Mouse (Mus musculus): Measurements from ENCODE around the gene Slbp.

Slbp gene

GRCm38 (mm10) chr5:33651921-33652782 lies at the start of gene Slbp:
Gene Slbp (minus strand): TSS chr5:33652574.
- DNase-seq (ENCODE audit: low read depth, low spot score), result peak; percentile 88

GRCm38 (mm10) chr5:33701832-33702231 lies 49.5 kb upstream of the Slbp start:
- DNase-seq (ENCODE audit: low read depth, low spot score), result no peak

- DNase-seq (ENCODE audit: low read depth, low spot score), result no peak
These were observed 47.6 kb upstream of the Slbp start for GRCm38 (mm10) chr5:33700010-33700409.

- DNase-seq (ENCODE audit: low read depth, low spot score), result no peak
These were observed 46.3 kb upstream of the Slbp start for GRCm38 (mm10) chr5:33698669-33699068.

GRCm38 (mm10) chr5:33697947-33698512 lies 45.7 kb upstream of the Slbp start:
- no peak for DNase-seq (ENCODE audit: low read depth, low spot score)

GRCm38 (mm10) chr5:33697534-33697933 lies 45.2 kb upstream of the Slbp start:
- no peak for DNase-seq (ENCODE audit: low read depth, low spot score)

GRCm38 (mm10) chr5:33696430-33696829 lies 44.1 kb upstream of the Slbp start:
- no peak for DNase-seq (ENCODE audit: low read depth, low spot score)

- DNase-seq (ENCODE audit: low read depth, low spot score), result no peak
These were observed 43.3 kb upstream of the Slbp start for GRCm38 (mm10) chr5:33695718-33696121.

- DNase-seq (ENCODE audit: low read depth, low spot score), result peak; percentile 67
These were observed 42.7 kb upstream of the Slbp start for GRCm38 (mm10) chr5:33694848-33695717.

- DNase-seq (ENCODE audit: low read depth, low spot score), result no peak
These were observed 42.1 kb upstream of the Slbp start for GRCm38 (mm10) chr5:33694461-33694847.

- no peak for DNase-seq (ENCODE audit: low read depth, low spot score)
These were observed 40.0 kb upstream of the Slbp start for GRCm38 (mm10) chr5:33692393-33692792.

- no peak for DNase-seq (ENCODE audit: low read depth, low spot score)
These were observed 37.7 kb upstream of the Slbp start for GRCm38 (mm10) chr5:33689852-33690645.

GRCm38 (mm10) chr5:33689221-33689844 lies 37.0 kb upstream of the Slbp start:
- DNase-seq (ENCODE audit: low read depth, low spot score), result no peak

GRCm38 (mm10) chr5:33688278-33689220 lies 36.2 kb upstream of the Slbp start:
- DNase-seq (ENCODE audit: low read depth, low spot score), result no peak

GRCm38 (mm10) chr5:33687142-33687541 lies 34.8 kb upstream of the Slbp start:
- no peak for DNase-seq (ENCODE audit: low read depth, low spot score)

- DNase-seq (ENCODE audit: low read depth, low spot score), result no peak
These were observed 32.6 kb upstream of the Slbp start for GRCm38 (mm10) chr5:33684932-33685331.

GRCm38 (mm10) chr5:33683897-33684652 lies 31.7 kb upstream of the Slbp start:
- DNase-seq (ENCODE audit: low read depth, low spot score), result no peak

- DNase-seq (ENCODE audit: low read depth, low spot score), result no peak
These were observed 30.6 kb upstream of the Slbp start for GRCm38 (mm10) chr5:33682963-33683362.
